Mouse (Mus musculus): ENCODE results near the gene Cldn22. TPM values are rescaled to one million over a fixed set of nuclear protein-coding genes. Genes with fewer than 3 reads are reported as not detected.

The Cldn22 gene
- polyA plus RNA-seq, 1 experiment = not detected

- TF ChIP-seq CTCF (IDR thresholded peaks at IDR 0.05; ENCODE audit: control insufficient read depth, insufficient read depth, insufficient read length) (no peak), CEBPB (IDR thresholded peaks at IDR 0.05; ENCODE audit: low read depth) (no peak), MYOD1 (IDR thresholded peaks at IDR 0.05; ENCODE audit: control insufficient read depth, insufficient read length, low read depth) (no peak), USF1 (IDR thresholded peaks at IDR 0.05; ENCODE audit: low read depth) (no peak), FOSL1 (IDR thresholded peaks at IDR 0.05; ENCODE audit: insufficient read depth, low read length, poor library complexity, severe bottlenecking) (no peak), MAX (IDR thresholded peaks at IDR 0.05) (no peak), MYOG (IDR thresholded peaks at IDR 0.05; ENCODE audit: control insufficient read depth, extremely low read depth, insufficient read length) (no peak)
- no peak overlapping the region for H3K4me3 ChIP-seq (ENCODE audit: insufficient read depth, poor library complexity, severe bottlenecking)
- no peaks in the 10 kb centered on the region for H3K36me3 ChIP-seq (ENCODE audit: control insufficient read depth, insufficient read depth)
- no peak overlapping the region for H3ac ChIP-seq (ENCODE audit: control insufficient read depth, insufficient read length, low read depth)
- H3K27me3 ChIP-seq (ENCODE audit: control insufficient read depth, insufficient read depth, insufficient read length) = no peaks in the 10 kb centered on the region
- H3K79me3 ChIP-seq (ENCODE audit: low read depth) = no peaks in the 10 kb centered on the region
- H3K79me2 ChIP-seq (ENCODE audit: control insufficient read depth, insufficient read depth) = no peaks in the 10 kb centered on the region
Measured at GRCm38 (mm10) chr8:47802349-47802748, 21.9 kb upstream of the Cldn22 start.

GRCm38 (mm10) chr8:47804262-47804661, 20.0 kb upstream of the Cldn22 start:
- H3K4me3 ChIP-seq (ENCODE audit: insufficient read depth, poor library complexity, severe bottlenecking) = no peak overlapping the region
- no peaks in the 10 kb centered on the region for H3K36me3 ChIP-seq (ENCODE audit: control insufficient read depth, insufficient read depth)
- no peaks in the 10 kb centered on the region for H3K79me2 ChIP-seq (ENCODE audit: control insufficient read depth, insufficient read depth)
- H3K27me3 ChIP-seq (ENCODE audit: control insufficient read depth, insufficient read depth, insufficient read length) = no peaks in the 10 kb centered on the region
- no peak for TF ChIP-seq MYOD1 (IDR thresholded peaks at IDR 0.05; ENCODE audit: control insufficient read depth, insufficient read length, low read depth)
- no peak for TF ChIP-seq MYOG (IDR thresholded peaks at IDR 0.05; ENCODE audit: control insufficient read depth, extremely low read depth, insufficient read length)
- no peak for TF ChIP-seq MAX (IDR thresholded peaks at IDR 0.05)
- no peak for TF ChIP-seq USF1 (IDR thresholded peaks at IDR 0.05; ENCODE audit: low read depth)
- no peak for TF ChIP-seq FOSL1 (IDR thresholded peaks at IDR 0.05; ENCODE audit: insufficient read depth, low read length, poor library complexity, severe bottlenecking)
- TF ChIP-seq CTCF (IDR thresholded peaks at IDR 0.05; ENCODE audit: control insufficient read depth, insufficient read depth, insufficient read length) = no peak
- TF ChIP-seq CEBPB (IDR thresholded peaks at IDR 0.05; ENCODE audit: low read depth) = no peak
- no peaks in the 10 kb centered on the region for H3K79me3 ChIP-seq (ENCODE audit: low read depth)
- no peak overlapping the region for H3ac ChIP-seq (ENCODE audit: control insufficient read depth, insufficient read length, low read depth)

- TF ChIP-seq MAX (IDR thresholded peaks at IDR 0.05) (no peak), FOSL1 (IDR thresholded peaks at IDR 0.05; ENCODE audit: insufficient read depth, low read length, poor library complexity, severe bottlenecking) (no peak), CTCF (IDR thresholded peaks at IDR 0.05; ENCODE audit: control insufficient read depth, insufficient read depth, insufficient read length) (no peak), USF1 (IDR thresholded peaks at IDR 0.05; ENCODE audit: low read depth) (no peak), MYOD1 (IDR thresholded peaks at IDR 0.05; ENCODE audit: control insufficient read depth, insufficient read length, low read depth) (no peak), CEBPB (IDR thresholded peaks at IDR 0.05; ENCODE audit: low read depth) (no peak), MYOG (IDR thresholded peaks at IDR 0.05; ENCODE audit: control insufficient read depth, extremely low read depth, insufficient read length) (no peak)
- Histone ChIP-seq H3ac (ENCODE audit: control insufficient read depth, insufficient read length, low read depth) (no peak overlapping the region), H3K27me3 (ENCODE audit: control insufficient read depth, insufficient read depth, insufficient read length) (no peaks in the 10 kb centered on the region), H3K4me3 (ENCODE audit: insufficient read depth, poor library complexity, severe bottlenecking) (no peak overlapping the region), H3K79me3 (ENCODE audit: low read depth) (no peaks in the 10 kb centered on the region), H3K79me2 (ENCODE audit: control insufficient read depth, insufficient read depth) (no peaks in the 10 kb centered on the region), H3K36me3 (ENCODE audit: control insufficient read depth, insufficient read depth) (no peaks in the 10 kb centered on the region)
Measured at GRCm38 (mm10) chr8:47809970-47810665, 14.2 kb upstream of the Cldn22 start.

GRCm38 (mm10) chr8:47810666-47811015, 13.6 kb upstream of the Cldn22 start:
- Histone ChIP-seq H3K79me2 (ENCODE audit: control insufficient read depth, insufficient read depth) (no peaks in the 10 kb centered on the region), H3K79me3 (ENCODE audit: low read depth) (no peaks in the 10 kb centered on the region), H3ac (ENCODE audit: control insufficient read depth, insufficient read length, low read depth) (no peak overlapping the region), H3K27me3 (ENCODE audit: control insufficient read depth, insufficient read depth, insufficient read length) (no peaks in the 10 kb centered on the region), H3K4me3 (ENCODE audit: insufficient read depth, poor library complexity, severe bottlenecking) (no peak overlapping the region), H3K36me3 (ENCODE audit: control insufficient read depth, insufficient read depth) (no peaks in the 10 kb centered on the region)
- TF ChIP-seq CTCF (IDR thresholded peaks at IDR 0.05; ENCODE audit: control insufficient read depth, insufficient read depth, insufficient read length) (no peak), MYOG (IDR thresholded peaks at IDR 0.05; ENCODE audit: control insufficient read depth, extremely low read depth, insufficient read length) (no peak), CEBPB (IDR thresholded peaks at IDR 0.05; ENCODE audit: low read depth) (no peak), USF1 (IDR thresholded peaks at IDR 0.05; ENCODE audit: low read depth) (no peak), FOSL1 (IDR thresholded peaks at IDR 0.05; ENCODE audit: insufficient read depth, low read length, poor library complexity, severe bottlenecking) (no peak), MAX (IDR thresholded peaks at IDR 0.05) (no peak)

- H3ac ChIP-seq (ENCODE audit: control insufficient read depth, insufficient read length, low read depth) = no peak overlapping the region
- H3K4me3 ChIP-seq (ENCODE audit: insufficient read depth, poor library complexity, severe bottlenecking) = no peak overlapping the region
- no peaks in the 10 kb centered on the region for H3K36me3 ChIP-seq (ENCODE audit: control insufficient read depth, insufficient read depth)
- no peaks in the 10 kb centered on the region for H3K79me2 ChIP-seq (ENCODE audit: control insufficient read depth, insufficient read depth)
- H3K27me3 ChIP-seq (ENCODE audit: control insufficient read depth, insufficient read depth, insufficient read length) = no peaks in the 10 kb centered on the region
- TF ChIP-seq CTCF (IDR thresholded peaks at IDR 0.05; ENCODE audit: control insufficient read depth, insufficient read depth, insufficient read length) = no peak
- TF ChIP-seq MAX (IDR thresholded peaks at IDR 0.05) = no peak
- no peak for TF ChIP-seq MYOG (IDR thresholded peaks at IDR 0.05; ENCODE audit: control insufficient read depth, extremely low read depth, insufficient read length)
- no peak for TF ChIP-seq USF1 (IDR thresholded peaks at IDR 0.05; ENCODE audit: low read depth)
- TF ChIP-seq MYOD1 (IDR thresholded peaks at IDR 0.05; ENCODE audit: control insufficient read depth, insufficient read length, low read depth) = no peak
- TF ChIP-seq FOSL1 (IDR thresholded peaks at IDR 0.05; ENCODE audit: insufficient read depth, low read length, poor library complexity, severe bottlenecking) = no peak
- no peak for TF ChIP-seq CEBPB (IDR thresholded peaks at IDR 0.05; ENCODE audit: low read depth)
- H3K79me3 ChIP-seq (ENCODE audit: low read depth) = no peaks in the 10 kb centered on the region
Measured at GRCm38 (mm10) chr8:47811221-47811620, 13.1 kb upstream of the Cldn22 start.

Measured in C2C12 (cell line).